Mouse (Mus musculus) left cerebral cortex, adult 2 months (tissue): ENCODE measurements around the gene Nop16. TPM values are rescaled to one million over a fixed set of nuclear protein-coding genes. Genes with fewer than 3 reads are reported as not detected.

Source experiments
- DNase-seq, 2 experiments: peaks; one replicate each; pipeline ENCODE4 v3.0.0; 2021 to 2022; ENCODE audit warnings: low spot score in 2 of 2, mixed read lengths in 1 of 2; ENCODE audit errors: extremely low spot score in 1 of 2
- H3K27ac ChIP-seq: fragments of 200-600 bp; 2 replicates; pipeline ENCODE4 v1.8.1; 2022
- H3K4me3 ChIP-seq: fragments of 200-600 bp; 2 replicates; pipeline ENCODE4 v1.8.1; 2022
- CTCF ChIP-seq: fragments of 200-600 bp; IDR thresholded peaks from 2 replicates; pipeline ENCODE4 v1.8.1; 2022; ENCODE audit warnings: antibody characterized with exemption, mild to moderate bottlenecking, moderate library complexity
- intact Hi-C: fragments of 180-260 bp; cut with DNase I; formaldehyde crosslinking; loops from one replicate; pipeline ENCODE4 v1.15.1; 2025
- total RNA-seq, 2 experiments: library from RNA; stranded (reverse); gene quantifications; 2 replicates each; pipeline ENCODE4 v1.2.3; 2021

Gene Nop16
- total RNA-seq, 2 experiments from 2014 or later, result 24.1 to 26.8 TPM

GRCm38 (mm10) chr13:54591776-54592356 is 2.0 kb upstream of the Nop16 start:
- TF ChIP-seq CTCF, result no peak
- H3K4me3 ChIP-seq, result peak overlapping the region; percentile 89
- H3K27ac ChIP-seq, result no peak overlapping the region
- DNase-seq, result no peak
- intact Hi-C loops, result loop anchor here (2.0 kb wide), 1 partner anchor 19 kb away; the partner anchor contains the start of gene Cltb

- TF ChIP-seq CTCF, result no peak
- peak in 1 of 2 experiments; percentile 42 for DNase-seq
- intact Hi-C loops, result loop anchor here (2.0 kb wide), 1 partner anchor 15 kb away; the partner anchor contains the start of gene Arl10
- H3K27ac ChIP-seq, result peak overlapping the region; percentile 58; the same call in 1 of the 2 replicates
- H3K4me3 ChIP-seq, result peak overlapping the region; percentile 89
Observed at GRCm38 (mm10) chr13:54589414-54589995, 385 bp downstream of the Nop16 start.

- H3K4me3 ChIP-seq, result no peak overlapping the region
- no peak for DNase-seq
- TF ChIP-seq CTCF, result no peak
- intact Hi-C loops, result no loop called here
- no peak overlapping the region for H3K27ac ChIP-seq
Observed at GRCm38 (mm10) chr13:54585831-54586230, 4.1 kb downstream of the Nop16 start.

- DNase-seq, result no peak
- intact Hi-C loops, result no loop called here
- no peak for TF ChIP-seq CTCF
- H3K27ac ChIP-seq, result no peak overlapping the region
- no peak overlapping the region for H3K4me3 ChIP-seq
Observed at GRCm38 (mm10) chr13:54582860-54583259, 7.0 kb downstream of the Nop16 start.

GRCm38 (mm10) chr13:54582126-54582525 is 7.8 kb downstream of the Nop16 start:
- TF ChIP-seq CTCF, result no peak
- Histone ChIP-seq H3K27ac (no peak overlapping the region), H3K4me3 (no peak overlapping the region)
- intact Hi-C loops, result no loop called here
- DNase-seq, result no peak

GRCm38 (mm10) chr13:54581385-54581784 is 8.5 kb downstream of the Nop16 start:
- intact Hi-C loops, result no loop called here
- DNase-seq, result no peak
- Histone ChIP-seq H3K4me3 (no peak overlapping the region), H3K27ac (no peak overlapping the region)
- TF ChIP-seq CTCF, result no peak

GRCm38 (mm10) chr13:54577652-54578507 is 12.0 kb downstream of the Nop16 start:
- no peak overlapping the region for H3K27ac ChIP-seq
- intact Hi-C loops, result no loop called here
- TF ChIP-seq CTCF, result no peak
- H3K4me3 ChIP-seq, result no peak overlapping the region
- no peak for DNase-seq

GRCm38 (mm10) chr13:54575489-54575888 is 14.4 kb downstream of the Nop16 start:
- intact Hi-C loops, result loop anchor here (2.0 kb wide), 1 partner anchor 13 kb away; no protein-coding TSS in a partner anchor
- TF ChIP-seq CTCF, result no peak
- peak overlapping the region; percentile 82 for H3K27ac ChIP-seq
- peak overlapping the region; percentile 75 for H3K4me3 ChIP-seq
- no peak for DNase-seq

- peak; percentile 70 to 75 for DNase-seq
- intact Hi-C loops, result loop anchor here (1.0 to 5.0 kb wide), 3 partner anchors 10 to 328 kb away; partner anchors contain the start of gene 4833439L19Rik
- peak within 1 kb of the TSS; percentile 82 for H3K27ac ChIP-seq
- H3K4me3 ChIP-seq, result peak within 1 kb of the TSS; percentile 75
- peak; percentile 24 for TF ChIP-seq CTCF
Observed at GRCm38 (mm10) chr13:54574854-54575481, 14.9 kb downstream of the Nop16 start, which contains the start of gene Arl10. TSS of gene Arl10 (plus strand) at chr13:54575015.

- no peak for TF ChIP-seq CTCF
- Histone ChIP-seq H3K27ac (no peak overlapping the region), H3K4me3 (no peak overlapping the region)
- intact Hi-C loops, result loop anchor here (5.0 kb wide), 1 partner anchor 325 kb away; no protein-coding TSS in a partner anchor
- no peak for DNase-seq
Observed at GRCm38 (mm10) chr13:54572621-54573020, 17.3 kb downstream of the Nop16 start.

GRCm38 (mm10) chr13:54571637-54572036 is 18.3 kb downstream of the Nop16 start:
- TF ChIP-seq CTCF, result no peak
- intact Hi-C loops, result loop anchor here (5.0 kb wide), 1 partner anchor 324 kb away; no protein-coding TSS in a partner anchor
- H3K4me3 ChIP-seq, result no peak overlapping the region
- DNase-seq, result no peak
- no peak overlapping the region for H3K27ac ChIP-seq
